Mouse (Mus musculus) bone marrow, adult 2 months (tissue): Measurements from ENCODE around the gene Psma5. TPM values are rescaled to one million over a fixed set of nuclear protein-coding genes. Genes with fewer than 3 reads are reported as not detected.

ENCODE experiments used
- H3K27ac ChIP-seq: fragments of 200-500 bp; 2 replicates; pipeline ENCODE4 v1.5.1; 2012; ENCODE audit warnings: low read depth, mild to moderate bottlenecking, control low read depth, inconsistent platforms, low read length; ENCODE audit not compliant: control insufficient read depth, poor library complexity, insufficient read depth
- H3K4me1 ChIP-seq: fragments of 200-500 bp; 2 replicates; pipeline ENCODE4 v1.6.1; 2011; ENCODE audit warnings: low read length; ENCODE audit not compliant: control insufficient read depth, insufficient read depth
- H3K4me3 ChIP-seq: fragments of 200-500 bp; replicated peaks from 2 replicates; pipeline ENCODE3; 2011; ENCODE audit warnings: mild to moderate bottlenecking, low read depth, low read length, control low read depth; ENCODE audit not compliant: control insufficient read depth
- CTCF ChIP-seq: fragments of 200-500 bp; IDR thresholded peaks from 2 replicates; pipeline ENCODE4 v1.5.1; 2011; ENCODE audit warnings: low read length, control low read depth; ENCODE audit not compliant: control insufficient read depth, insufficient read depth
- POLR2A ChIP-seq: fragments of 200-500 bp; IDR thresholded peaks from 2 replicates; pipeline ENCODE4 v1.6.1; 2011; ENCODE audit warnings: low read depth, mild to moderate bottlenecking, control low read depth, low read length, borderline replicate concordance; ENCODE audit not compliant: control insufficient read depth
- WGBS: fragments of 180-500 bp; shearing (Covaris S2); methylation state at CpG from one replicate; pipeline ENCODE4 v1.1.7; 2018; 5-methylcytosine and 5-hydroxymethylcytosine counted together
- polyA plus RNA-seq: library from polyadenylated mRNA; stranded (reverse); fragments of >200 nt; gene quantifications from 2 replicates; pipeline ENCODE4 v1.2.4, GENCODE M21; 2011; ENCODE audit warnings: low replicate concordance; ENCODE audit not compliant: missing spikeins, insufficient read depth, insufficient read length

Psma5 gene
- polyA plus RNA-seq, 1 experiment: 60.9 TPM

DNA sequence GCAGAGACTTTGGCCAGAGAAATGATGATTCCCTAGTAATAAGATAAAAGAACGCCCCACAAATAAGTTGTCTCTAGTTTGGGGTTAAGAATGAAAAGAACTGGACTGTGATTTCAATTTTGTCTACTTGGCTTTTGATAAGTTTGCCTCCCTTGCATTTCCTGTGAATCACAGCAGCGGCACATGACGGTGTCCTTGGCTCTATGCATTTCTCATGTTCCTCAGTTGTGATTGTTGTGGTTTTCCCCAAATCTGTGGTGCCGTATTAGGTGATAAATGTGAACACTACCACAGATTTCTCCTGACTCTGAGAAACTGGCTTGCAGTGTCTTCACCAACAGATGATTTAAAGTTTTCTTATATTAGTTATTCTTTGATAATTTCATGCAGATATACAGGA, 65.4 kb downstream of the Psma5 start:
- TF ChIP-seq CTCF (no peak), POLR2A (no peak)
- Histone ChIP-seq H3K4me3 (no peak overlapping the region), H3K4me1 (no peaks in the 10 kb centered on the region; the same call in 1 of the 2 replicates), H3K27ac (no peak overlapping the region)
- 58% methylated on average over 4 of the region's 4 CpGs for WGBS

GRCm38 (mm10) chr3:108322962-108323361, 66.2 kb downstream of the Psma5 start:
- 89% methylated on average over 3 of the region's 3 CpGs for WGBS
- H3K4me3 ChIP-seq: no peak overlapping the region
- no peak for TF ChIP-seq POLR2A
- TF ChIP-seq CTCF: no peak
- H3K4me1 ChIP-seq: no peaks in the 10 kb centered on the region; the same call in 1 of the 2 replicates
- no peak overlapping the region for H3K27ac ChIP-seq

DNA sequence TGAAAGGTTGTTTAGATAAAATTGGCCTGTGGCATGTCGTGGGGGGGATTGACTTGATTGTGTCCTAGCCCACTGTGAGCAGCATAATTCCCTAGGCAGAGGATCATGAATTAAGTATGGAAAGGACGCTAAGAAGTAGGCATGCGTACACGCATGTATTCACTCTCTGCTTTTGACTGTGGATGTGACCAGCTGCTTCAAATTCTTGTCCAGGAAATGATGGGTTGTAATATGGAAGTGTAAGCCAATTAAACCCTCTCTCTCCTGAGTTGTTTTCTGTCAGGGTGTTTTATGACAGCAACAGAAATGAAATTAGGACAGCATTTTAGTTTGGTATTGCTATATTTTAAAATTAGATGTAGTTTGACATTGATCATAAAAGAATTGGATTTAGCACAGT, 68.1 kb downstream of the Psma5 start:
- no peaks in the 10 kb centered on the region; the same call in 1 of the 2 replicates for H3K4me1 ChIP-seq
- TF ChIP-seq POLR2A: no peak
- no peak for TF ChIP-seq CTCF
- H3K4me3 ChIP-seq: no peak overlapping the region
- 91% methylated on average over 4 of the region's 4 CpGs for WGBS
- H3K27ac ChIP-seq: no peak overlapping the region

DNA sequence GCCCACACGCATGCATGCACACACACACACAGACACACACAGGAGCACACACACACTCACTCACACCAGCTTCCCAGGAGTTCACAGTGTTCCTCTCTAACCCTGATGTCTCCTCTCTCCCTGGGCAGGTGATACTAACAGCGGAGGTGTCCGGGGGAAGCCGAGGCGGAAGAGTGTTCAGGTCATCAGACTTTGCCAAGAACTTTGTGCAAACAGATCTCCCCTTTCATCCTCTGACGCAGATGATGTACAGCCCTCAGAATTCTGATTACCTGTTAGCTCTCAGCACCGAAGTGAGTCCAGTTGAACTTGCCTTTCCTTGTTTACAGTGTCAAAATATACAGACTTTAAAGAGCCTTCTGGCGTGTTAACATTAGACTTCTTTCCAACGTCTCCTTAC, 68.8 kb downstream of the Psma5 start:
- no peak overlapping the region for H3K4me3 ChIP-seq
- H3K4me1 ChIP-seq: no peaks in the 10 kb centered on the region; the same call in 1 of the 2 replicates
- TF ChIP-seq POLR2A: no peak
- TF ChIP-seq CTCF: no peak
- 82% methylated on average over 9 of the region's 9 CpGs for WGBS
- no peak overlapping the region for H3K27ac ChIP-seq

GRCm38 (mm10) chr3:108327275-108327674, 70.5 kb downstream of the Psma5 start:
- WGBS: 92% methylated on average over 8 of the region's 8 CpGs
- no peak for TF ChIP-seq POLR2A
- TF ChIP-seq CTCF: no peak
- Histone ChIP-seq H3K4me3 (no peak overlapping the region), H3K27ac (no peak overlapping the region), H3K4me1 (no peaks in the 10 kb centered on the region; the same call in 1 of the 2 replicates)

- TF ChIP-seq POLR2A (no peak), CTCF (no peak)
- WGBS: 74% methylated on average over 3 of the region's 3 CpGs
- Histone ChIP-seq H3K27ac (no peak overlapping the region), H3K4me3 (no peak overlapping the region), H3K4me1 (no peaks in the 10 kb centered on the region; the same call in 1 of the 2 replicates)
Observed at GRCm38 (mm10) chr3:108327916-108328315, 71.2 kb downstream of the Psma5 start.

DNA sequence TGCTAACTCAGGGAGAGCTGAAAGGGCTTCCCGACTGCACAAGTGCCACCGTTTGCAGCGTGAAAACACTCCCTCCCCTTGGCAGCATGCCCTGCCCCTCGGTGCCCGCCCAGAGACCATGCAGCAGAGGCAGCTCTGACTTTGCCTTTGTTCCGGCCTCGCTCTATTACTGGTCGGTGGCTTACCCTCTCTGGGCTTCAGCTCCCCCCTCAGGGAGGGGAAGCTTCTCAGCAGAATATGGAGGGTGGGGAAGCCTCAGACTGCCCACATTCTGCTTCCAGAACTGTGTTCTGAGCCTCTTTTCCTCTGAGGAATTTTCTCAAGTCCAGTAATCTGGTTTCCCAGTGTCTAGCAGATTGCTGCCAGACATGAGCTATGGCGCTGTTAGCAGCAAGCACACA, 71.7 kb downstream of the Psma5 start:
- TF ChIP-seq CTCF (no peak), POLR2A (no peak)
- no peak overlapping the region for H3K27ac ChIP-seq
- H3K4me1 ChIP-seq: no peaks in the 10 kb centered on the region
- H3K4me3 ChIP-seq: no peak overlapping the region
- 28% methylated on average over 9 of the region's 9 CpGs for WGBS

Other genes starting within 250 kb of the Psma5 start
- gene Gstm1, start 239.0 kb upstream of the Psma5 start, polyA plus RNA-seq: 63.6 and 69.5 TPM in 2 replicates
- 4.8 and 8.3 TPM in 2 replicates for gene Gstm4, start 212.0 kb upstream of the Psma5 start, polyA plus RNA-seq
- gene Ampd2, start 170.3 kb upstream of the Psma5 start, polyA plus RNA-seq: 15.3 and 47.2 TPM in 2 replicates
- gene Gnat2, start 164.1 kb upstream of the Psma5 start, polyA plus RNA-seq: 1.0 TPM in 1 of 2 replicates, not detected in the other
- gene Gnai3, start 110.8 kb upstream of the Psma5 start, polyA plus RNA-seq: 11.7 and 27.5 TPM in 2 replicates
- not detected in 2 replicates for gene Gpr61, start 102.0 kb upstream of the Psma5 start, polyA plus RNA-seq
- gene Amigo1, start 70.6 kb upstream of the Psma5 start, polyA plus RNA-seq: 0.75 and 1.9 TPM in 2 replicates
- gene Cyb561d1, start 55.7 kb upstream of the Psma5 start, polyA plus RNA-seq: 3.8 and 12.1 TPM in 2 replicates
- gene Atxn7l2, start 46.0 kb upstream of the Psma5 start, polyA plus RNA-seq: 3.4 and 10.1 TPM in 2 replicates
- 0.37 TPM in 1 of 2 replicates, not detected in the other for gene Sypl2, start 30.3 kb upstream of the Psma5 start, polyA plus RNA-seq
- gene Sort1, start 27.2 kb downstream of the Psma5 start, polyA plus RNA-seq: 8.2 and 15.6 TPM in 2 replicates
- not detected in 2 replicates for gene Mybphl, start 108.0 kb downstream of the Psma5 start, polyA plus RNA-seq
- 15.9 and 43.2 TPM in 2 replicates for gene Psrc1, start 126.9 kb downstream of the Psma5 start, polyA plus RNA-seq
- 0.75 and 1.5 TPM in 2 replicates for gene Celsr2, start 158.6 kb downstream of the Psma5 start, polyA plus RNA-seq
- 43.5 and 69.1 TPM in 2 replicates for gene Sars, start 188.3 kb downstream of the Psma5 start, polyA plus RNA-seq